Mouse (Mus musculus) cerebellum, adult 11 months (tissue): ENCODE data around the gene Gucy1a1.
"Not testable (repeated sequence)": the region's sequence is repeated elsewhere in the genome, so short reads cannot be mapped to it uniquely, and the experiment has no call there.

Experiments
- DNase-seq: peaks from one replicate; pipeline ENCODE4 v3.0.0; 2022

Gucy1a1 gene

DNA sequence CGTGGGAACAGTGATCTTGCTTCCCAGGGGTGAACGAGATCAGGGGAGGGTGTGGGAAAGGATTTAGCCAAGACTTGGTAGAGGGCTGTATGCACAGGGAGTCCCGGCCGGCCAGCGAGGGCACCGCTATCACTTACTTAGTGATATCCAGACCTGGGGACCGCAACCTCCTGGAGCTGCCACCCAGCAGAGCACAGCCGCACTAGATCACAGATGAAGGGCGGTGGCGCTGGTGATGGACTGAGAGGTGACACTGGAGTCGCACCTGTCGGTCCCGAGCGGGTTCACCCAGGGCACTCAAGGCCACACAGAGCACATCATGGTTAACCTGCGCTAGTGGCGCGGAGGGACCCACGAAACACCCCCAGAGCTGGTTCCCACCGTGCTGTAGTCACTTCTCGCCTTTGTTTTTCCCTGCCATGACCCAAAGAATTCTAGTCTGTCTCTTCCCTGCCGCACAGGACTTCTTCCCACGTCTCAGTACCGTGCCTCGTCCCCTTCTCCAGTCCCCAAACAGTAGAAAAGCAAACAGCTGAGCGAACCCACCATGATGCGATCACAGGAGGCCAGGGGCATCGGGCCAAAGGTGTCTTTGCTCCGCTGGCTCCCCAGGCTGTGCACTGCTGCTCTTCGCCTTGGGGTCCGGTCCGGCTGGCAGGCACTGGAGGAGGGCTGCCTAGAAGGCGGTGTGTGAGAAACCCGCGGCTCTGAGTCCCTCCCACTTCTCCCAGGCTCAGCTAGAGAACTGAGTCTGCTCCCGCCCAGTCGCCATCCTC is at the start of gene Gucy1a1:
Gene Gucy1a1 (minus strand): TSS at position 664 of the 776 bp plus-strand sequence.
- no peak for DNase-seq

DNA sequence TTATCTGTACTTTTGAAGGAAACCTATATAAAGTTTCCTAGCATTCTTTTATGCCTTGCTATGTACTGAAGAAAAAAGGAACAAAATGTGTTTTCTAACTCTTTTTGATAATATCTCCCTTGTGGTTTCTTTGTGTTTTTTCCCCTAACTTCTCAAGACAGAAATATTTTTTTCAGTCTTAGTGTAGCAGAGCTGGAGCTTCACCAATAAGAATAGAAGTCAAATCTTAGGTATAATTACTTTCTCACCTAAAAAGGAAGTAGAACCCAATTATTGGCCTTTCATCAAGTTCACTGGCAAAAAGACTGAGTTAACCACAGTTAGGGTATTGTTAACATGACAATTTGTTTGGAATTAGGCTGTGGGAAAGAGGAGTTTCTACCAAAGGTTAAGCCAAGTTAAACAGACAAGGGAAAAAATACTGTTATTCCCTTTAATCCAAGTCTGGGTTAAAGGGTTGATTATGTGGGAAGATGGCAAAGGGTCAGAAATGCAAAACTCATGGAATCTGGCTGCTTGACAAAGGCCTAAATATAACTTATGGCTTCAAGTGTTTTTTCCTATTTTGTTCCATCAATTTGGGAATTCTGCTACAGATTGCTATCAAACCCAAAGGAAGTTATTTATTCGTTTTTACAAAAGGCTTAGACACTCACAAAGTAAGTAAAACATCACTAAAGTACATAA is 46.1 kb upstream of the Gucy1a1 start:
- DNase-seq = no peak

GRCm38 (mm10) chr3:82185626-82186025 is 40.0 kb upstream of the Gucy1a1 start:
- DNase-seq = no peak

- DNase-seq = no peak
Observed at GRCm38 (mm10) chr3:82181500-82181899, 35.9 kb upstream of the Gucy1a1 start.

- no peak for DNase-seq
Observed at GRCm38 (mm10) chr3:82180253-82180652, 34.7 kb upstream of the Gucy1a1 start.

DNA sequence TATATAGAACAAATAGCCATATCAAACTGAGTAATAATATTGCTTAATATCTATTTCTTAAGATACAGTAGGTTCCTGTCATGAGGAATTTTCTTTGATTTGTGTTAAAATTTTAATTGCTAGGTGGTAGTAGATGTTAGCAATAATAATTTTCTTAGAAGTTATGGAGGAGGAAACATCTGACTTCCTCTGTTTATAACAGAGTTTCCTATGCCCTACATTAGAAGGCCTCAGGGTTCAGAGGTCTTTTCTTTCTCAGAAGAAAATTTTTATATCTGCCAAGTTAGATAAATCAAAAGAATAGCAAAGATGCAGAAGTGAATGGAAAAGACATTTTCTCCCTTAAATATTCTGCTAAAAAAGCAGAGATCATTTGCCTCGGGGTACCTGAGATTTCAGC is 29.9 kb upstream of the Gucy1a1 start:
- DNase-seq = no peak

DNA sequence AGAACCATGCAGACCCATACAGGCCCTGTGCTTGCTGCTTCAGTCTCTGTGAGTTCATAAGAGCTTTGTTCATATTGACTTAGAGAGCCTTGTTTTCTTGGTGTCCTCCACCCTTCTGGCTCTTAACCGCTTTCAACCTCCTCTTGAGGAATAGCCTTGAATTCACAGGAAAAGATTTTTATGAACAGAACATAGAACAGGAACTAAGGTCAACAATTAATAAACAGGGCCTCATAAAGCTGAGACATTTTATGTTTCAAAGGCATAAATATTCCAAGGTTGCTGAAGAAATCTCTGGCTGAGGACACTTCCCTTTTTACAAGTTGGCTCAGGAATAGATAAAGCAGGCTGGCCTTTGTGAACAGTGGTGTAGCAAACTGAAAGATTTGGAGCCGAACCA is 21.5 kb upstream of the Gucy1a1 start:
- no peak for DNase-seq

DNA sequence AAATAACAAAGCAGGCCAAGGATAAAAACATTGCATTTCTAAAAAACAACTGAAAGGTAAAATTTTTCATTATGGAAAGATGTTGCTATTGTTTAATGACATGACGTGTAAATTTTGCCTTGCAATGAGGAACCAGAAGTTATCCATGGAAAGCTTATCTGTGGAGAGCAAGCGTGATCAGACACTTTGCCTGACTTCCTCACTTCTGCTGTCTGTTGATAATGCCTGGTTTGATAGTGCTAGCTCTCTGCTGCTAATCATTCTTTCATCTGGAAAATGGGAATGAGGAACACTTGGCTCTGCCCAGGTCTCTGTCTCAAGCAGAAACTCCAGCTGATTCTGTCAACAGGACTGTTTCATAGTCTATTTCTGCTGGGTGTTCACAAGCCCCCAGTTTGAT is 20.3 kb upstream of the Gucy1a1 start:
- DNase-seq = no peak

- DNase-seq = not testable (repeated sequence)
Observed at GRCm38 (mm10) chr3:82162992-82163391, 17.4 kb upstream of the Gucy1a1 start.

DNA sequence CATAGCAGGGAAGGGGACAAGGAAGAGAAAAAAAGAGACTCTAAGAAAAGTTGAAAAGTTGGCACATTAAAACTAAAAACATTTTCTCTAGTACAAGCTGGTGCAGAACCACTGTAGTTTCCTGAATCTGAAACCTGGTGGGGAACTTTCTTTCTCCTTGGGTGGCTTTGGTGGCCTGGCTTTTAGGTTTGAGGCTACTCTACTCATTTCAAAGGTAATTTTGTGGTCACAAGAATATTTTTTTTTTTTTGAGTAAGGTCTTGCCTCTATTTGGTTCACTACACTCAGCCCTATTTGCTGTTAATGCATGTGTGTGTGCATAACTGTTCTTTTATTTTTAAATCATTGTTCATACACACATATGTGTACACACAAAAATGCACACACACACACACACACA is 389 bp upstream of the Gucy1a1 start:
- no peak for DNase-seq

- peak; percentile 3 for DNase-seq
Observed at GRCm38 (mm10) chr3:82144725-82145125, 864 bp downstream of the Gucy1a1 start.

DNA sequence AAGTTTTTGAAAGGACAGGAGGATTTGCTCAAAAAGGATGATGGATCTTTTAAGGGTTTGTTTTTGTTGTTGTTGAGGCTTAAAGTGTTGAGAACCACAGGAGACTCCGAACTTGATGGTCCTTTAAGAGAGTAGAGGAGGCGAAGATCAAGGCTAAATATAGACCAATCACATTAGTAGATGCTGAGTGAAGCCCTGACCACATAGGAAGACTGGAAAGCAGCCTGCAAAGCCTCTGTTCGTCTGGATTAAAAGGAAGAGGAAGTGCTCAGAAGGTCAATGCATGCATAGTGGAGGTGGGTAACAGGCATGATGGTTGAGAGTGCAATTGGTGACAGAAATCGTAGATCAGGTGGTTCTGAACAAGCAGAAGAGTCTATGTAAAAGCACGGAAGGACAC is 4.8 kb downstream of the Gucy1a1 start:
- DNase-seq = no peak

- no peak for DNase-seq
Observed at GRCm38 (mm10) chr3:82138002-82138667, 7.5 kb downstream of the Gucy1a1 start.

DNA sequence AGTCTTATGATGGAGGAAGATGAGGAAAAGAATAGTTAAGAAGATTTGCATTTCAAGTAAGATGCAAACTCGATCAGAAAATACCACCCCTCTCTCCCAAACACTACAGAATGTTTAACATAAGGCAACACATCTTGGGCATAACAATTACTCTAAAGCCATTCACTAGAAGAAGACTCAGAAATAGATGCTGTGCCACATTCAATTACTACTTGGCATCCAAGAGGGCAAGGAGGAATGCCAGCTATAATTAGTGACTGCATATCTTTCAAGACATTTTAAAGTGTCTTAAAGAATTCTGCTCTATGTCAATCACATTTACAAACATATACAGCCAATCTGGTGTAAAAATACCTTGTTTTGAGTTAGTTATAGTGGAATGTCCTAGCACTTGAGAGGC is 10.1 kb downstream of the Gucy1a1 start:
- DNase-seq = no peak

GRCm38 (mm10) chr3:82129258-82129657 is 16.3 kb downstream of the Gucy1a1 start:
- DNase-seq = no peak

DNA sequence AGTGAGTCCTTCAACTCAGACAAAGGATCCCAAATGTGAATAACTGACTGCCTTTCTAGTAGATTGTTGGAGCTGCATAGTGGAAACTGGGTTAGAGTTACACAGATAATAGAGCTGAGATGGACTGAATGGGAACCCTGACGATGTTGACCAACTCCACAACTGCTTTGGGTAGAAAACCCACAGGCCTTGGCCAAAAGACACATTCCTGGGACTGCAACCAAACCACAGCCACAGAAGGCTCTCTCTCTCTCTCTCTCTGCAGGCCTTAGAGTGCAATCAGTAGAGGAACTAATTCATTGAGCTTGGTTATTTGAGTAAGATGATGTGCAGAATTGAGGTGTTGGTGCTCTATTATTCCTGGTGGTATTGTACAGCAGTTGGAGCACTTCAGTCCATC is 21.0 kb downstream of the Gucy1a1 start:
- DNase-seq = no peak

GRCm38 (mm10) chr3:82118916-82119315 is 26.7 kb downstream of the Gucy1a1 start:
- DNase-seq = no peak

GRCm38 (mm10) chr3:82112439-82112838 is 33.1 kb downstream of the Gucy1a1 start:
- no peak for DNase-seq

DNA sequence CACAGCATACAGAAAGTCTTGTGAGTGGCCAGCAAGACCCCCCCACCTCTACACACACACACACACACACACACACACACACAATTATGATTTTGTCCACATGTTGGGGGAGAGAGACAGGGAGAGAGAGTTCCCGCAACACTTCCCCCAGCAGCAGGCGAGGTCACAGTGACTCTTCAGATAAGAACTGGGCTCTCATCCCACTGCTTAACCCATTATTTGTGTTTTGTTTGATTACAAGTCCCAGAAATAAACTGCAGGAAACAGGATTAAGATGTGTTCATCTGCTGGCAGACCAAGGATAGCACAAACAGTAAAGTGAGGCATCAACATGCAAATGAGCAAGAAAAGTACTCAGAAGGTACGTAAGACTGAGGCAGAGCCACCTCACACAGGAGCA is 33.6 kb downstream of the Gucy1a1 start:
- DNase-seq = no peak

- no peak for DNase-seq
Observed at GRCm38 (mm10) chr3:82108951-82109350, 36.6 kb downstream of the Gucy1a1 start.

GRCm38 (mm10) chr3:82104229-82104628 is 41.4 kb downstream of the Gucy1a1 start:
- DNase-seq = no peak

DNA sequence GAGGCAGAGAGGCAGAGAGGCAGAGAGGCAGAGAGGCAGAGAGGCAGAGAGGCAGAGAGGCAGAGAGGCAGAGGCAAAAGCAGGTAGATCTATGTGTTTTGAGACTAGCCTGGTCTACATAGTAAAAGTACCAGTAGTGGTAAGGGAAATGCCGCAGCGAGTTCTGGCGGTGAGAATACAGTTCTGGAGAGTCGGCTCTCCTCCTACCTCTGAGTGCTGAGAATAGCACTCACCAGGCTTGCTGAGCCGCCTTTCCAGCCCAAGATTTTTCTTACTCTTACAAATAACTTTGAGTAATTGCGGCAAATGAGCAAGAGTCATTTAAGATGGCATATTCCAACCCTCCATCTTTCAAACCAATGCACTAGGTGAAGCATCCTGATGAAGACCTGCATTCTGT is 46.5 kb downstream of the Gucy1a1 start:
- no peak for DNase-seq

DNA sequence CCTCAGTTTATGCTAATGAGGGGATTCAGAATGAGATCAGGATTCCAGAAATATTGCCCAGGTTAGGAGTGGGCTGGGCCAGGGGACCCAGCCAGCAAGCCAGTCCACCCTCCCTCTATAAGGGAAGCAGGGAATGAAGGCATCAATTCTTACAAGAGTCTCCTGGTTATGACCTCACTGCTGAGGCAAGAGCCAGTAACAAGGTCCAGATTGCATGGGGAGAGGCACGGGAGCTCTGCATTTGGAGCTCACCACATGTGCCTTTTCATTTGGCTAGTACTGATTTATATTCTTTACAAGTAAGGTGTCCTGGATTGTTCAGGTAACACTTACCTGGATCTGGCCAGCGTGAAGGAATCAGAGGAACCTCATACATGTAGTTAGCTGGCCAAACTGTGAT is 48.8 kb downstream of the Gucy1a1 start:
- DNase-seq = no peak
